Mouse (Mus musculus): ENCODE data around the gene Sass6. TPM values are rescaled to one million over a fixed set of nuclear protein-coding genes. Genes with fewer than 3 reads are reported as not detected.
A peak's percentile ranks its signal among the peaks of the same experiment; 100 is the strongest.
"Not testable (repeated sequence)": the region's sequence is repeated elsewhere in the genome, so short reads cannot be mapped to it uniquely, and the experiment has no call there.

Sass6 gene
- total RNA-seq, 1 experiment = 11.6 TPM

DNA sequence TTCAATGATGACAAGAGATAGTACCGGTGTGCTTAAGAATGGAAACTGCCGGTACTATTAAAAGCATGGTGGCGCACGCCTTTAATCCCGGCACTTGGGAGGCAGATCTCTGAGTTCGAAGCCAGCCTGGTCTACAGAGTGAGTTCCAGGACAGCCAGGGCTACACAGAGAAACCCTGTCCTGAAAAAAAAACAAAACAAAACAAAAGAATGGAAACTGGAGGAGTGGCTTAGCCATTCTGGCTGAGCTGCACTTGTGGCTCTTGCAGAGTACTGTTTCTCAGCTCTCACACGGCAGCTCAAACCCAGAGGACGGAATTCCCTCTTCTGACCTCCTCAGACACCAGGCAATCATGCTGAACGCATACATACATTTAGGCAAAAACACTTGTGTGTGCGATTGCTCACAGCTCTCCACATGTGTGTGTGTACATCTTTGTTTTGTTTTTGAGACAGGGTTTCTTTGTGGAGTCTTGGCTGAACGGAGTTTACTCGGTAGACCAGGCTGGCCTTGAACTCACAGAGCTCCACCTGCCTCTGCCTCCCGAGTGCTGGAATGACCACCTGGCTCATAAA, 65.2 kb downstream of the Sass6 start:
- TF ChIP-seq MAFK (IDR thresholded peaks at IDR 0.05; ENCODE audit: insufficient read depth, low read depth, low read length) (no peak), ZC3H11A (IDR thresholded peaks at IDR 0.05; ENCODE audit: borderline replicate concordance, low read depth, low read length) (no peak), HCFC1 (IDR thresholded peaks at IDR 0.05; ENCODE audit: borderline replicate concordance, insufficient read depth, low read length) (no peak), ZNF384 (IDR thresholded peaks at IDR 0.05; ENCODE audit: low read depth, low read length) (peak; percentile 54; the same call in 1 of the 2 replicates), CHD2 (IDR thresholded peaks at IDR 0.05; ENCODE audit: low read depth, low read length) (no peak)
- Histone ChIP-seq H3K36me3 (ENCODE audit: control insufficient read depth, insufficient read depth, low read length, poor library complexity, severe bottlenecking) (no peaks in the 10 kb centered on the region), H3K4me3 (ENCODE audit: insufficient read depth in 1 of 2, low read depth in 1 of 2, low read length in 2 of 2, poor library complexity in 1 of 2, severe bottlenecking in 1 of 2) (peak overlapping the region; percentile 31 to 60; a peak in 2 of 4 replicates), H3K27ac (ENCODE audit: insufficient read depth, low read depth, low read length, poor library complexity, severe bottlenecking) (no peak overlapping the region; the same call in 1 of the 2 replicates), H3K9ac (ENCODE audit: insufficient read depth, low read depth, low read length, poor library complexity, severe bottlenecking) (peak overlapping the region; percentile 63; the same call in 1 of the 2 replicates), H3K4me1 (ENCODE audit: control insufficient read depth in 2 of 2, insufficient read depth in 2 of 2, low read length in 2 of 2, poor library complexity in 1 of 2) (peaks cover 16 to 37% of the 10 kb centered on the region in 2 experiments), H3K9me3 (ENCODE audit: control insufficient read depth, insufficient read depth, low read depth, low read length) (no peaks in the 10 kb centered on the region)
- DNase-seq (ENCODE audit: low read depth, low spot score) = no peak
- in situ Hi-C loops (cut with MboI; ENCODE audit: low sequenced_read_pairs in 2 of 2, unreplicated experiment in 2 of 2) = no loop called here

DNA sequence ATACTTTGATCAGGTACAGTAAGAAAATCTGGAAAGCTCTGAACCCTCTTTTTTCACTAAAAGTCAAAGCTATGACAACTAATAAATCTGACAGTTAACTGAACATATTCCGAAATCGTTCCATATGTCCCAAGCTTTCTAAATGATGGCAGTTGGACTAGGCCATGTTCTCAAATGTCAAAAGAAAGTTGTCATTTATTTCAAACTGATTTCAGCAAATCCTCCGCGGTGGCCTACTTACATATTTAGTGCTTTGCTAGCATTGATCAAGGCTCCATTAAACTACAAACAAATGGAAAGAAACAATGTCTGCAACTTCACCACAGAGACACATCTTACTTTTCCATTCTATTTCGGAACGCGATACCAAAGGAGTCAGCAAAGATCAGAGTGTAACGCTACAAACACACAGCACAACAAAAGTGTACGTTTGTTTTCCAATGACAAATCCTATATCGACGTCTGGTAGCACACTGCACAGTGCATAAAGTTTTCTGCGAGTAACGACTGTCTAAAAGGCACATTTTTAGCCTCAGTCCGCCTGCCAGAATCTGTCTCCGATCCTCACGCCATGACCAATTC, 66.6 kb downstream of the Sass6 start:
- H3K27ac ChIP-seq (ENCODE audit: insufficient read depth, low read depth, low read length, poor library complexity, severe bottlenecking) = peak overlapping the region; percentile 82; the same call in 1 of the 2 replicates
- no peaks in the 10 kb centered on the region for H3K9me3 ChIP-seq (ENCODE audit: control insufficient read depth, insufficient read depth, low read depth, low read length)
- peak overlapping the region; percentile 93 to 97 for H3K4me3 ChIP-seq (ENCODE audit: insufficient read depth in 1 of 2, low read depth in 1 of 2, low read length in 2 of 2, poor library complexity in 1 of 2, severe bottlenecking in 1 of 2)
- TF ChIP-seq HCFC1 (IDR thresholded peaks at IDR 0.05; ENCODE audit: borderline replicate concordance, insufficient read depth, low read length) (no peak), ZC3H11A (IDR thresholded peaks at IDR 0.05; ENCODE audit: borderline replicate concordance, low read depth, low read length) (no peak), ZNF384 (IDR thresholded peaks at IDR 0.05; ENCODE audit: low read depth, low read length) (no peak), MAFK (IDR thresholded peaks at IDR 0.05; ENCODE audit: insufficient read depth, low read depth, low read length) (no peak), CHD2 (IDR thresholded peaks at IDR 0.05; ENCODE audit: low read depth, low read length) (no peak)
- in situ Hi-C loops (cut with MboI; ENCODE audit: low sequenced_read_pairs in 2 of 2, unreplicated experiment in 2 of 2) = no loop called here
- no peak for DNase-seq (ENCODE audit: low read depth, low spot score)
- H3K4me1 ChIP-seq (ENCODE audit: control insufficient read depth in 2 of 2, insufficient read depth in 2 of 2, low read length in 2 of 2, poor library complexity in 1 of 2) = peaks cover 12 to 29% of the 10 kb centered on the region in 2 experiments
- H3K36me3 ChIP-seq (ENCODE audit: control insufficient read depth, insufficient read depth, low read length, poor library complexity, severe bottlenecking) = no peaks in the 10 kb centered on the region
- peak overlapping the region; percentile 98 for H3K9ac ChIP-seq (ENCODE audit: insufficient read depth, low read depth, low read length, poor library complexity, severe bottlenecking)

DNA sequence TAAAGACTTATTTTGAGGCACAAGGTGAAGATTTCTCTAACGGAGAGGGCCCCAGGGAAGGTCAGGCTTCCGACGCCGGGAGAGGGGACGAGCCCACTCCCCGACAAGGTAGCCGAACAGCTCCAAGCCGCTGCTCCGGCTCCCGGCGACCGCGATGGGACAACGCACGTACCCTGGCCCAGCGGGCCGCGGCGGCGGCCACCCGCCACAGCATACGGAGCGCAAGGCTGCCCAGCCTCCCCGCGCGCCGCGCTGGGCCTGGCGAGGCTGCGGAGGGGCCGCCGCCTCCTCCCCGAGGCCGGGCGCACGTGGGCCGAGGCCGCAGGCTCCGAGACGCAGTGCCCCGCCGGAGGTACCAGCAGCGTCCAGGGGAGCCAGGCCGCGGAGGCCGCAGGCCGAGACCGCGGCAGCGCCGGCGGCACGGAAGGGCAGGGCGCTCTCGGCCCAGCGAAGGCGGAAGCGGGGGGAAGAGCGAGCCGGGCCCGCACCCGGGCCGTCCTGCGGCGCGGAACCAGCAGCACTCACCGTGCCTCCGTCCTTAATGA, 67.2 kb downstream of the Sass6 start:
- Histone ChIP-seq H3K9ac (ENCODE audit: insufficient read depth, low read depth, low read length, poor library complexity, severe bottlenecking) (peak overlapping the region; percentile 98), H3K4me1 (ENCODE audit: control insufficient read depth in 2 of 2, insufficient read depth in 2 of 2, low read length in 2 of 2, poor library complexity in 1 of 2) (peaks cover 12 to 24% of the 10 kb centered on the region in 2 experiments), H3K4me3 (ENCODE audit: insufficient read depth in 1 of 2, low read depth in 1 of 2, low read length in 2 of 2, poor library complexity in 1 of 2, severe bottlenecking in 1 of 2) (peak overlapping the region; percentile 93 to 97), H3K36me3 (ENCODE audit: control insufficient read depth, insufficient read depth, low read length, poor library complexity, severe bottlenecking) (no peaks in the 10 kb centered on the region), H3K9me3 (ENCODE audit: control insufficient read depth, insufficient read depth, low read depth, low read length) (no peaks in the 10 kb centered on the region), H3K27ac (ENCODE audit: insufficient read depth, low read depth, low read length, poor library complexity, severe bottlenecking) (peak overlapping the region; percentile 82)
- TF ChIP-seq MAFK (IDR thresholded peaks at IDR 0.05; ENCODE audit: insufficient read depth, low read depth, low read length) (no peak), ZC3H11A (IDR thresholded peaks at IDR 0.05; ENCODE audit: borderline replicate concordance, low read depth, low read length) (no peak), ZNF384 (IDR thresholded peaks at IDR 0.05; ENCODE audit: low read depth, low read length) (no peak), HCFC1 (IDR thresholded peaks at IDR 0.05; ENCODE audit: borderline replicate concordance, insufficient read depth, low read length) (no peak), CHD2 (IDR thresholded peaks at IDR 0.05; ENCODE audit: low read depth, low read length) (no peak)
- in situ Hi-C loops (cut with MboI; ENCODE audit: low sequenced_read_pairs in 2 of 2, unreplicated experiment in 2 of 2) = no loop called here
- DNase-seq (ENCODE audit: low read depth, low spot score) = no peak

DNA sequence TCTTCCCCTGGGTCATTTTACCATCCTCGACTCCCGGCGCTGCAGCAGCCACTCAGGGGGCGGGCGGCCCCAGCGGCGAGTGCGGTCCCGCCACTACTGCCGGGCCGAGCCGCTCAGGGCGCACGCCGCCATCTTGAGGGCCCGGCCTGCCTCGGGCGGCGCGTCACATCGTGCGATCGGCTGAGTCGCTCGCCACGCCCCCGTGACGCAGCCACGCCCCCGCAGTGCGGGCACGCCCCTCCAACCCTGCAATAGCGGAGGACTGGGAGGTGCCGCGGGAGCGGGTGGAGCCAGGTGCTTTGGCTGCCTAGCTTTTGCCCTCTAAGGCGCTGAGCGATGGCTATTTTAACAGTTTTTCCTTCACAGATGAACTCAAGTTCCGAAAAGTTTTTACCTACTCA, 67.7 kb downstream of the Sass6 start, which contains the start of gene Mfsd14a:
Gene Mfsd14a, minus strand, starts transcription at position 215 of the 401 bp plus-strand sequence.
- Histone ChIP-seq H3K36me3 (ENCODE audit: control insufficient read depth, insufficient read depth, low read length, poor library complexity, severe bottlenecking) (no peaks in the 10 kb centered on the region), H3K4me1 (ENCODE audit: control insufficient read depth in 2 of 2, insufficient read depth in 2 of 2, low read length in 2 of 2, poor library complexity in 1 of 2) (peaks cover 12 to 20% of the 10 kb centered on the region in 2 experiments), H3K4me3 (ENCODE audit: insufficient read depth in 1 of 2, low read depth in 1 of 2, low read length in 2 of 2, poor library complexity in 1 of 2, severe bottlenecking in 1 of 2) (peak within 1 kb of the TSS; percentile 93 to 97), H3K9ac (ENCODE audit: insufficient read depth, low read depth, low read length, poor library complexity, severe bottlenecking) (peak within 1 kb of the TSS; percentile 98), H3K27ac (ENCODE audit: insufficient read depth, low read depth, low read length, poor library complexity, severe bottlenecking) (peak within 1 kb of the TSS; percentile 82), H3K9me3 (ENCODE audit: control insufficient read depth, insufficient read depth, low read depth, low read length) (no peaks in the 10 kb centered on the region)
- in situ Hi-C loops (cut with MboI; ENCODE audit: low sequenced_read_pairs in 2 of 2, unreplicated experiment in 2 of 2) = no loop called here
- DNase-seq (ENCODE audit: low read depth, low spot score) = peak; percentile 85
- TF ChIP-seq CHD2 (IDR thresholded peaks at IDR 0.05; ENCODE audit: low read depth, low read length) (no peak), MAFK (IDR thresholded peaks at IDR 0.05; ENCODE audit: insufficient read depth, low read depth, low read length) (no peak), HCFC1 (IDR thresholded peaks at IDR 0.05; ENCODE audit: borderline replicate concordance, insufficient read depth, low read length) (no peak)

DNA sequence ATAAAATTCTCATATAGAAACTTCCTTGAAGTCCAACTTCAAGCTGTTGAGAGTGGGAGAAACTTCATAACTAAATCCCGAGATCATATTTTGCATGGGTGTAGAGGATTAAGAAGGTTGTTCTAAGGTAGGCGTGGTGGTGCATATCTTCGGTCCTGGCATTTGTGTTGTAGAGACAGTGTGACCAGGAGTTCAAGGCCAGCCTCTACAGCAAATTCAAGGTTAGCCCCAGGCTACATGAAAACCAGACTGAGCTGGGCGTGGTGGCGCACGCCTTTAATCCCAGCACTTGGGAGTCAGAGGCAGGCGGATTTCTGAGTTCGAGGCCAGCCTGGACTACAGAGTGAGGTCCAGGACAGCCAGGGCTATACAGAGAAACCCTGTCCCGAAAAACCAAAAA, 69.5 kb downstream of the Sass6 start:
- in situ Hi-C loops (cut with MboI; ENCODE audit: low sequenced_read_pairs in 2 of 2, unreplicated experiment in 2 of 2); H3K27ac ChIP-seq (ENCODE audit: insufficient read depth, low read depth, low read length, poor library complexity, severe bottlenecking); H3K4me3 ChIP-seq (ENCODE audit: insufficient read depth in 1 of 2, low read depth in 1 of 2, low read length in 2 of 2, poor library complexity in 1 of 2, severe bottlenecking in 1 of 2); H3K36me3 ChIP-seq (ENCODE audit: control insufficient read depth, insufficient read depth, low read length, poor library complexity, severe bottlenecking); H3K9me3 ChIP-seq (ENCODE audit: control insufficient read depth, insufficient read depth, low read depth, low read length); DNase-seq (ENCODE audit: low read depth, low spot score); H3K9ac ChIP-seq (ENCODE audit: insufficient read depth, low read depth, low read length, poor library complexity, severe bottlenecking): not testable (repeated sequence)
- H3K4me1 ChIP-seq (ENCODE audit: control insufficient read depth in 2 of 2, insufficient read depth in 2 of 2, low read length in 2 of 2, poor library complexity in 1 of 2) = peaks cover 10 to 11% of the 10 kb centered on the region in 2 experiments
